ENCODE assay signal across 20 mouse cellular contexts in genomic region chr19:54948359-54949127, GRCm38 (mm10).
DNase-seq lines count a peak whose midpoint lies in the region; ATAC-seq lines count a peak whose summit lies in the region.
"Had no signal": no experiment of that assay in that cellular context is flagged by ENCODE, and none has a peak within 500 bp of the region (broad histone marks: within the 10 kb centered on the region; RNA-seq: fewer than 3 reads in every experiment).

No protein-coding gene starts in this region.

- H3K27me3 ChIP-seq in hindbrain, embryonic 13.5 days = no peaks in the 10 kb centered on the region
- no peaks in the 10 kb centered on the region for H3K27me3 ChIP-seq in hindbrain, embryonic 11.5 days (ENCODE audit: control insufficient read depth, insufficient read depth, low read length)
- H3K27me3 ChIP-seq in hindbrain, embryonic 16.5 days (replicated peaks; ENCODE audit: control insufficient read depth, insufficient read depth, low read length) = no peaks in the 10 kb centered on the region
- H3K27me3 ChIP-seq in midbrain, embryonic 15.5 days (replicated peaks) = no peaks in the 10 kb centered on the region
- H3K27me3 ChIP-seq: limb, embryonic 12.5 days; liver, embryonic 13.5 days; lung, embryonic 15.5 days had no signal

- H3K27ac ChIP-seq in hindbrain, embryonic 13.5 days = peak overlapping the region; percentile 35; the same call in 1 of the 2 replicates
- H3K27ac ChIP-seq in hindbrain, embryonic 11.5 days (ENCODE audit: low read depth, low read length) = no peak overlapping the region
- H3K27ac ChIP-seq in hindbrain, embryonic 16.5 days (ENCODE audit: low read depth, low read length) = 0 out of 2 replicates have a peak overlapping the region, but pooled peaks have one; percentile 10
- peak overlapping the region; percentile 35; the same call in 1 of the 2 replicates for H3K27ac ChIP-seq in midbrain, embryonic 15.5 days
- H3K27ac ChIP-seq: limb, embryonic 12.5 days; liver, embryonic 13.5 days; lung, embryonic 15.5 days had no signal

- 50% methylated on average over 7 of the region's 7 CpGs for WGBS in hindbrain, embryonic 13.5 days
- WGBS in hindbrain, embryonic 11.5 days = 61% methylated on average over 7 of the region's 7 CpGs
- WGBS in hindbrain, embryonic 16.5 days = 45% methylated on average over 7 of the region's 7 CpGs
- WGBS in midbrain, embryonic 15.5 days = 42% methylated on average over 7 of the region's 7 CpGs

- no peak for ATAC-seq in hindbrain, embryonic 13.5 days (ENCODE audit: low FRiP score)
- no peak for ATAC-seq in hindbrain, embryonic 11.5 days (ENCODE audit: low FRiP score)
- peak; percentile 78 for ATAC-seq in hindbrain, embryonic 16.5 days
- ATAC-seq in midbrain, embryonic 15.5 days (replicated peaks) = peak; percentile 74; the same call in 1 of the 2 replicates
- ATAC-seq: activated CD4-positive, CD25-positive, alpha-beta regulatory T cell, adult 4 months; Patski had no signal

- H3K36me3 ChIP-seq in hindbrain, embryonic 13.5 days = no peaks in the 10 kb centered on the region
- H3K36me3 ChIP-seq in hindbrain, embryonic 11.5 days (ENCODE audit: control insufficient read depth, insufficient read depth, low read length) = no peaks in the 10 kb centered on the region
- H3K36me3 ChIP-seq in hindbrain, embryonic 16.5 days (ENCODE audit: control insufficient read depth, insufficient read depth, low read length) = no peaks in the 10 kb centered on the region
- H3K36me3 ChIP-seq in midbrain, embryonic 15.5 days (replicated peaks) = no peaks in the 10 kb centered on the region
- H3K36me3 ChIP-seq: limb, embryonic 12.5 days; liver, embryonic 13.5 days; lung, embryonic 15.5 days had no signal

- no peak overlapping the region for H3K9ac ChIP-seq in hindbrain, embryonic 13.5 days
- no peak overlapping the region for H3K9ac ChIP-seq in hindbrain, embryonic 11.5 days (ENCODE audit: low read depth, low read length)
- no peak overlapping the region for H3K9ac ChIP-seq in hindbrain, embryonic 16.5 days (ENCODE audit: low read depth, low read length)
- H3K9ac ChIP-seq in midbrain, embryonic 15.5 days = no peak overlapping the region
- H3K9ac ChIP-seq: limb, embryonic 12.5 days; liver, embryonic 13.5 days; lung, embryonic 15.5 days had no signal

- no peak overlapping the region for H3K4me3 ChIP-seq in hindbrain, embryonic 13.5 days
- no peak overlapping the region for H3K4me3 ChIP-seq in hindbrain, embryonic 11.5 days (ENCODE audit: low read depth, low read length)
- H3K4me3 ChIP-seq in hindbrain, embryonic 16.5 days (ENCODE audit: low read length) = no peak overlapping the region
- no peak overlapping the region for H3K4me3 ChIP-seq in midbrain, embryonic 15.5 days
- H3K4me3 ChIP-seq: erythroblast, embryonic 14.5 days; limb, embryonic 12.5 days; liver, embryonic 13.5 days; lung, embryonic 15.5 days had no signal

- DNase-seq in hindbrain, embryonic 11.5 days (ENCODE audit: low spot score) = no peak
- peak; percentile 32 for DNase-seq in brain, adult 2 months (ENCODE audit: low read depth, low spot score)
- no peak for DNase-seq in right cerebral cortex, postnatal 10 days (ENCODE audit: low spot score in 2 of 2)
- no peak for DNase-seq in cerebellum, adult 9-11 months
- DNase-seq in gastrocnemius, adult 18-20 months (ENCODE audit: low spot score) = no peak
- DNase-seq: adrenal gland, postnatal 14 days; heart, postnatal 14 days; kidney, postnatal 14 days; liver, embryonic 13.5 days; right cerebral cortex, adult 18-20 months; thymus, postnatal 36 days had no signal

- no peak overlapping the region for H3K4me2 ChIP-seq in hindbrain, embryonic 13.5 days
- no peak overlapping the region for H3K4me2 ChIP-seq in hindbrain, embryonic 11.5 days (replicated peaks; ENCODE audit: low read depth, low read length)
- no peak overlapping the region for H3K4me2 ChIP-seq in hindbrain, embryonic 16.5 days (ENCODE audit: low read length)
- H3K4me2 ChIP-seq in midbrain, embryonic 15.5 days = no peak overlapping the region
- H3K4me2 ChIP-seq: heart, embryonic 11.5 days; limb, embryonic 12.5 days; liver, embryonic 13.5 days; lung, embryonic 15.5 days had no signal

- 0 out of 2 replicates have a peak, but pooled peaks cover 12% of the 10 kb centered on the region for H3K4me1 ChIP-seq in hindbrain, embryonic 13.5 days (replicated peaks)
- H3K4me1 ChIP-seq in hindbrain, embryonic 11.5 days (replicated peaks; ENCODE audit: control insufficient read depth, insufficient read depth, low read length) = no peaks in the 10 kb centered on the region; the same call in 1 of the 2 replicates
- H3K4me1 ChIP-seq in hindbrain, embryonic 16.5 days (ENCODE audit: control insufficient read depth, insufficient read depth, low read depth, low read length) = peaks cover 4% of the 10 kb centered on the region
- H3K4me1 ChIP-seq in midbrain, embryonic 15.5 days = peaks cover 8% of the 10 kb centered on the region
- H3K4me1 ChIP-seq: limb, embryonic 12.5 days; liver, embryonic 13.5 days; lung, embryonic 15.5 days had no signal

- H3K9me3 ChIP-seq in hindbrain, embryonic 13.5 days = no peaks in the 10 kb centered on the region
- no peaks in the 10 kb centered on the region for H3K9me3 ChIP-seq in hindbrain, embryonic 11.5 days (ENCODE audit: control insufficient read depth, low read length)
- no peaks in the 10 kb centered on the region for H3K9me3 ChIP-seq in hindbrain, embryonic 16.5 days (ENCODE audit: control insufficient read depth, low read length)
- H3K9me3 ChIP-seq in midbrain, embryonic 15.5 days = no peaks in the 10 kb centered on the region
- H3K9me3 ChIP-seq: limb, embryonic 12.5 days; liver, embryonic 13.5 days; lung, embryonic 15.5 days had no signal

Comparison
In these comparisons a context has a peak if more than half of its experiments do, and no peak if none do; other contexts are left out.
1. ATAC-seq: peak in hindbrain, embryonic 16.5 days (single experiment) and midbrain, embryonic 15.5 days (single experiment); none in hindbrain, embryonic 13.5 days (single experiment) and hindbrain, embryonic 11.5 days (single experiment).